Mouse (Mus musculus): ENCODE data around the gene B830017H08Rik.

DNA sequence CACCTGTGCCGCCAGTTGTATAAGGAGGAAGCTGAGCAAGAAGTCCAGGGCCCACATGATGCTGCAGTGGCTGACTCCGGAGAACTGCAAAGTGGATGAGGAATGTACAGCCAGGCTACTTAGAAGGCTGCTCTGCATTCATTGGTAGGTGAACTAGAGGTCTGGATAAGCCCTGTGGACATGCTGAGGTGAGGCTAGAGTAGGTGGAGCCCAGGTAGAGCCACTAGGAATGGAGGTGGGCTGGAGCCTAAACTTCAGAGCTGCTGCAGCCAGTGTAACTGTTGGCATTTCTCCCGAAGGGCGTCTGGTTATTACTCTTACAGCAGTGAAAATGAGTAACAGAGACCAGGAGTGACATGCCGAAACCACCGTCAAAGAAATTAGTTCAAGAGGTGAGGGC, 5.1 kb downstream of the B830017H08Rik start, which contains the start of gene Car15:
- TF ChIP-seq POLR2A (IDR thresholded peaks at IDR 0.05; ENCODE audit: low read depth, low read length), result no peak
- no peak for TF ChIP-seq CTCF (conservative IDR thresholded peaks at IDR 0.05; ENCODE audit: insufficient read depth, insufficient read length, low read depth, low read length)

Data from kidney, adult 2 months (tissue).